Mouse (Mus musculus) macrophage (primary cell): Measurements from ENCODE around the gene Mcrip1. TPM values are rescaled to one million over a fixed set of nuclear protein-coding genes. Genes with fewer than 3 reads are reported as not detected.

ENCODE experiments used
- H3K27ac ChIP-seq: fragments of 350-480 bp; formaldehyde crosslinking; 2 replicates; pipeline ENCODE4 v1.9.0; 2021
- H3K36me3 ChIP-seq: fragments of 350-480 bp; formaldehyde crosslinking; 2 replicates; pipeline ENCODE4 v1.9.0; 2021; ENCODE audit errors: inconsistent target
- H3K4me3 ChIP-seq: fragments of 350-480 bp; formaldehyde crosslinking; 2 replicates; pipeline ENCODE4 v1.9.0; 2021; ENCODE audit errors: inconsistent target
- H3K79me2 ChIP-seq: fragments of 350-480 bp; formaldehyde crosslinking; 2 replicates; pipeline ENCODE4 v1.9.0; 2021; ENCODE audit errors: inconsistent target
- WGBS: methylation state at CpG from one replicate; pipeline ENCODE4 v1.1.7; 2026; ENCODE audit warnings: inconsistent platforms; ENCODE audit not compliant: missing documents; 5-methylcytosine and 5-hydroxymethylcytosine counted together
- polyA plus RNA-seq: library from polyadenylated mRNA; stranded (reverse); fragments of 250-400 nt; gene quantifications from 3 replicates; pipeline ENCODE4 v1.2.4, GENCODE M21; 2018; ENCODE audit warnings: inconsistent platforms

Mcrip1 gene
- polyA plus RNA-seq, 1 experiment from 2014 or later = 36.9 TPM

DNA sequence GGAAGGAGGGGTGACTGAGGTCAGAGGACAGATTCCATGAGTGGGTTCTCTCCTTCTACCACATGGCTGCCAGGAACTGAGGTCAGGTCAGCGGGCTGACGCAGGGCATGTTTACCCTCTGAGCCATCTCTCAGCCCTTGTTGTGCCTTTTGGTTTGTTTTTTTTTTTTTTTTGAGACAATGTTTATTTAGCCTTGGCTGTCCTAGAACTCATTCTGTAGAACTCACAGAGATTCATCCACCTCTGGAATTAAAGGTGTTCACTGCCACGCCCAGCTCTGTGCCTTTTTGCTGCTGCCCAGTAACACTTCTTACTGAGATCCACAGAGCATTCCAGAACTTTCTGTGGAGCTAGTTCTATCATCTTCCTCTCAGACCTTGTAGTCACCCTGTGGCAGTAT is 43.9 kb downstream of the Mcrip1 start:
- H3K27ac ChIP-seq = no peak overlapping the region
- 94% methylated on average over 1 of the region's 3 CpGs for whole genome bisulfite sequencing
- no peaks in the 10 kb centered on the region for H3K36me3 ChIP-seq
- H3K4me3 ChIP-seq = no peak overlapping the region
- no peaks in the 10 kb centered on the region for H3K79me2 ChIP-seq

DNA sequence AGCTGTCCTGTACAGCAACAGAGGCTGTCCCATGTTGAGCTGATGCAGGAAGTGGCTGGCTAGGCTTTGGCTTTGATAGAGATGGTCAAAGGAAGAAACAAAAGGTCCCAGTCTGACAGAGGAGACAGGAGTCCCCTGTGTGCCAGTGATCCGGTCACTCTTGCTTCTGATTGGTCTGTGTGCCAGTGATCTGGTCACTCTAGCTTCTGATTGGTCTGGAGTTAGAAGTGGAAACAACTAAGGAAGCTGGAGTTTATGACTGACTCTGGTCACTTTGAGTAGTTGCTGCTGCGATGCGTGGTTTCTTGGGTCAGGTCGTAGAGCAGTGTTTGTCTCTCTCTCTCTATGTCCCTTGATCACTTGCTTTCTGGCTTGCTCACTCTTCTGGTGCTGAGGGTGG is 47.8 kb downstream of the Mcrip1 start:
- WGBS = 72% methylated on average over 4 of the region's 4 CpGs
- peaks cover 11% of the 10 kb centered on the region; the same call in 1 of the 2 replicates for H3K36me3 ChIP-seq
- no peak overlapping the region for H3K4me3 ChIP-seq
- no peak overlapping the region for H3K27ac ChIP-seq
- no peaks in the 10 kb centered on the region for H3K79me2 ChIP-seq

DNA sequence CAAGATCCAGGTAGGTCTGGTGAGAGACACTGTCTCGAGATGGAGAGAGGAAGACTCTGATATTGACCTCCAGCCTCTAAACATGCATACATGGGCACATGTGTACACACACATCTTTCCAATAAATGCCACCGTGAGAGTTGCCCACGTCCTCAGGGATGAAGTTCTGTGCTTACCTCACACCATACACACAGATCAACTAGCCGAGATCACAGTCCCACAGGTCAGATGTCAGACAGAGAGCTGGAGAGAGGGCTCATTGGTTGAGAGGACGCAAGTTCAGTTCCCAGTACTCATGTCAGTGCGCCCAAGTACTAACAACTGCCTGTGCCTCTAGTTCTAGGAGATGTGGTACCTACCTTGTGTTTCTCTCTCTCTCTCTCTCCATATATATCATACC is 48.5 kb downstream of the Mcrip1 start:
- Histone ChIP-seq H3K36me3 (peaks cover 17% of the 10 kb centered on the region; the same call in 1 of the 2 replicates), H3K79me2 (no peaks in the 10 kb centered on the region), H3K4me3 (no peak overlapping the region), H3K27ac (no peak overlapping the region)
- 69% methylated on average over 6 of the region's 6 CpGs for WGBS

DNA sequence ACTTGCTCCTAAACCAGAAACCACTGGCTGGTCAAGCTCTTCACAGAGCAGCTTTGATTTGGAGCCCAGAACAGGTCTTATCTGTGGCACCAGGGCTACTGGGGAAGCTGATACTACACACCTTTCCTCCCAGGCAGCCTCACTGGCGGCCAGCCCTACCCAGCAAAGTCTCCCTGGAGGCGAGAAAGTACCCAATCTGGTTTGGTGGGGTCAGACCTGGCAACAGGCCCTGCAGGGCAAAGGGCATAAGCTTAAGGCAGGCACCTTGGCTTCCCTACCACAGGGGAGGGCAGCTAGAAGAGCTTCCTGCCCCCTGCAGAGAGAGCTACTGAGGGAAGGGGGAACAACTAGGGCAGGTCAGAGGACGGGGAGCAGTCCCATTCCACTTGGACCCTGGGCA is 49.2 kb downstream of the Mcrip1 start:
- WGBS = 33% methylated on average over 3 of the region's 3 CpGs
- Histone ChIP-seq H3K36me3 (peaks cover 22% of the 10 kb centered on the region; the same call in 1 of the 2 replicates), H3K27ac (no peak overlapping the region), H3K4me3 (no peak overlapping the region), H3K79me2 (no peaks in the 10 kb centered on the region)

DNA sequence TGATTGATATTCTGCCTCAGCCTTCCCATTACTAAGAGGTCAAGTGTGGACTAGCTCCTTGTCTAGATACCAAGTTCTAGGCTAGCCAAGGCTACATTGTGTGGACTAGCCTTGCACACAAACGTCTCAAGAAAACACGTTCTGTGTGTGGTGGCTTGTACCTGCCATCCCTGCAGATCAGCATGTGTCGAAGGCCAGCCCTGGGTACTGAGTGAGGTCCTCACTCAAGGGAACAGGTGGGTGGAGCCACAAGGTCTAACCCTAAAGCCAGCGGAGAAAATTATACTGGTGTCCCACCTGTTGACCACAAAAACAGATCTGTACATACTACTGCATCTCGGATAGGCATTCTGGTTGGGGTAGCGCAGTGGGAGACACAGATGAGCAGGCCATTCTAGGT is 49.6 kb downstream of the Mcrip1 start:
- Histone ChIP-seq H3K27ac (no peak overlapping the region), H3K36me3 (peaks cover 27% of the 10 kb centered on the region; the same call in 1 of the 2 replicates), H3K4me3 (no peak overlapping the region), H3K79me2 (no peaks in the 10 kb centered on the region)
- 87% methylated on average over 5 of the region's 6 CpGs for WGBS

DNA sequence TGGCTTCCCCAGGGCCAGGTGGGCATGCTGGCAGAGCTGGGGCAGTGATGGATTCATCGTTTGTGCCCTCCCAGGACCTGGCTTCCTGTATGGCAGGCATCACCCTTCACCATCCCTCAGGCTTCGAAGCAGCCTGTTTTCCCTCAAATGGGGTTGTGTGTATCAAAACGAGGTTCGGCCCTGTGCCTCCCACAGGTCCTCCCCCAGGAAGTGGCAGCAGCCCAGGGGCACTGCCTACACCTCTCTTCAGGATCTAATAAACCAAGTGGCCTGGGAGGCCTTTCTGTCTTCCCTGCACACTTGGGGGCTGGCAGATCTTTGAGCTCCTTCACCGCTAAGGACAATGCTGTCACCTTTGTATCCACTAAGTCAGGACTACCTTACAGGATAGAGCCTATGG is 50.6 kb downstream of the Mcrip1 start:
- 97% methylated on average over 4 of the region's 5 CpGs for WGBS
- H3K4me3 ChIP-seq = no peak overlapping the region
- H3K79me2 ChIP-seq = peaks cover 3% of the 10 kb centered on the region
- peaks cover 31% of the 10 kb centered on the region; the same call in 1 of the 2 replicates for H3K36me3 ChIP-seq
- H3K27ac ChIP-seq = no peak overlapping the region

DNA sequence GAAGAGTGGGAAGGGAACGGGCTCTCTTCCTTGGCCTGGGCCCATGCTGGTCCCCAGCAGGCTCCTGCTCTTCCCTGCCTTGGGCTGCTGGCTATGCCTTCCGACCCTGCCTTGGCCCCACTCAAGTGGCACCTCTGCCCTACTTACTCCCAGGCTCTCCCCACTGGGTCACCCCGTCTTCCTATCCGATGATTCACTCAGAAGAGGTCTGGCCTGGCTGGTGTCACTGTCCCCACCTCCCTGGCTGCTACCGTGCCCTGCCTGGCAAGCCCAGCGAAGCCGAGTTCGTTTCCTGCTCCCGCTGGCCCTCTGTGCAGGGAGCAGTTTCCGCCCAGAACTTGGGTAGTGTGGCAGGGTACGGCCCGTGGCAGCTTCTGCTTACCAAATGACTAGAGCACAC is 51.3 kb downstream of the Mcrip1 start:
- Histone ChIP-seq H3K79me2 (peaks cover 10% of the 10 kb centered on the region), H3K4me3 (no peak overlapping the region), H3K36me3 (peaks cover 31% of the 10 kb centered on the region; the same call in 1 of the 2 replicates), H3K27ac (no peak overlapping the region)
- WGBS = 95% methylated on average over 12 of the region's 12 CpGs

DNA sequence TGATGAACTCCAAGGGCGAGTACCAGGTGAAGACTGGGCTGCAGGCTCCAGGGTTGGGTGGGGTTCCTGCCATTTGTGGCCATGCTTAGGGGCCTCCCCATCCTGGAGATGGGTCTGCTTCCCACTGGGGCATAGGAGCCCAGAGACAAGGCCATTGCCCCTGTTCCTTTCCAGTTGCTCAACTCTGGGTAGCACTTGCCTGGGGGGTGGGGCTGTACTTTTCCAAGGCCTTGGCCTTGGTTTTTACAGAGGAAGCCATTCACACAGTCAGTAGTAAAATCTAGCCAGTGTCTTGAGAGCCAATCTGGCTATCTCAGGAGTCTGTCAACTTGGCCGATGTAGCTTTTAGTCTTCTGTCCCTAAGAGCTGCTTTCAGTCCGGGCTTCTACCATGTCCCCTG is 52.1 kb downstream of the Mcrip1 start:
- H3K4me3 ChIP-seq = no peak overlapping the region
- H3K36me3 ChIP-seq = peaks cover 31% of the 10 kb centered on the region; the same call in 1 of the 2 replicates
- peaks cover 14% of the 10 kb centered on the region for H3K79me2 ChIP-seq
- WGBS = 98% methylated on average over 3 of the region's 3 CpGs
- H3K27ac ChIP-seq = no peak overlapping the region

DNA sequence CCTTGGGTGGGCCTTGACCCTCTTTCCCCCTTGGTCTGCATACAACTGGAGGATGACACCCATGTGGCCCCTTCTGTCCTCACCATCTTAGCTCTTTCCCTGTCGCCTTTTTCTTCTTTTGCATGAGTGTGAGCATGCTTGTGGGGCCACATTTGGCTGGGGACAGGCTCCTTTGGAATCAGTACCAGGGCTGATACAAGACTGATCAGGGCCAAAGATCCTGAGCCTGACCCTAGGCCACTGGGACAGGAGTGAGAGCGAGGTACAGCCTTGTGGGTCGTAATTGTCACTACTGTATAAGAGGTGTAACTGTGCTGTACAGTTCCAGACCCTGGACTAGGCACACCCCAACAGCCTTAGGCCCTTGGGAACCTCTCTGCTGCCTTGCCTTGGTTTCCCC is 55.6 kb downstream of the Mcrip1 start:
- H3K27ac ChIP-seq = no peak overlapping the region
- H3K4me3 ChIP-seq = no peak overlapping the region
- peaks cover 31% of the 10 kb centered on the region; the same call in 1 of the 2 replicates for H3K36me3 ChIP-seq
- 100% methylated on average over 3 of the region's 3 CpGs for WGBS
- H3K79me2 ChIP-seq = peaks cover 14% of the 10 kb centered on the region

DNA sequence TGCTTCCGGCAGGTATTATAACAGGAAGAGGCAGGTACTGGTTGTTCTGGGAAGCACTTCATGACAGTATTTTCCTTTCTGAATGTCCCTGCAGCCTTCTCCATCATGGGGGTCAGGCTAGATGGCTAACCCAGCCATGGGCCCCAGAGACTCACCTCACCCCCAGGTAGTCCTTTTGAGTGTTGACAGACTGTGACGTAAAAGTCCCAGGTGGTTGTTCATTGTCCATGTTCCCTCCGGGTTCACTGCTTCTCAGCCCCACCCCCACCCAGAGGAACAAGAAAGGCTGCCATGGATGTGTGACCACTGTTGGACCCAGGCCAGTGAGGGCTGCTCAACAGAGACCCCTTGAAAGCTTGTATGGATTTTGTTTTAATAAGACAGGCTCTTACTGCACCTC is 56.2 kb downstream of the Mcrip1 start:
- Histone ChIP-seq H3K36me3 (peaks cover 35% of the 10 kb centered on the region; the same call in 1 of the 2 replicates), H3K4me3 (peak overlapping the region; percentile 72), H3K79me2 (peaks cover 14% of the 10 kb centered on the region), H3K27ac (peak overlapping the region; percentile 82)
- 80% methylated on average over 3 of the region's 3 CpGs for WGBS

Other genes with a start within 250 kb of the Mcrip1 start
- 1,569 to 2,966 TPM (median 1,773 TPM) in 3 replicates for gene Actg1, start 201.2 kb downstream of the Mcrip1 start, polyA plus RNA-seq
- gene Fscn2, start 188.2 kb downstream of the Mcrip1 start, polyA plus RNA-seq = not detected in 3 replicates
- 3.8 to 8.1 TPM (median 6.3 TPM) in 3 replicates for gene Faap100, start 171.0 kb downstream of the Mcrip1 start, polyA plus RNA-seq
- 38.6 to 47.8 TPM (median 45.8 TPM) in 3 replicates for gene Nploc4, start 112.0 kb downstream of the Mcrip1 start, polyA plus RNA-seq
- gene Tspan10, start 107.1 kb downstream of the Mcrip1 start, polyA plus RNA-seq = 0.54 to 2.3 TPM (median 1.5 TPM) in 3 replicates
- gene Pde6g, start 96.2 kb downstream of the Mcrip1 start, polyA plus RNA-seq = 0.32 TPM in 1 of 3 replicates, not detected in the others
- 2.6 to 10.4 TPM (median 6.3 TPM) in 3 replicates for gene Oxld1, start 91.7 kb downstream of the Mcrip1 start, polyA plus RNA-seq
- 11.7 to 12.7 TPM (median 11.8 TPM) in 3 replicates for gene Ccdc137, start 91.6 kb downstream of the Mcrip1 start, polyA plus RNA-seq
- gene Arl16, start 82.1 kb downstream of the Mcrip1 start, polyA plus RNA-seq = 11.8 to 16.5 TPM (median 14.2 TPM) in 3 replicates
- gene Mrpl12, start 65.1 kb downstream of the Mcrip1 start, polyA plus RNA-seq = 28.2 to 81.1 TPM (median 37.6 TPM) in 3 replicates
- 29.6 to 61.7 TPM (median 44.6 TPM) in 3 replicates for gene Slc25a10, start 57.9 kb downstream of the Mcrip1 start, polyA plus RNA-seq
- 0.09 TPM in 1 of 3 replicates, not detected in the others for gene Gcgr, start 19.0 kb downstream of the Mcrip1 start, polyA plus RNA-seq
- gene Ppp1r27, start 1.4 kb upstream of the Mcrip1 start, polyA plus RNA-seq = not detected in 3 replicates
- 294 to 442 TPM (median 388 TPM) in 3 replicates for gene P4hb, start 23.5 kb upstream of the Mcrip1 start, polyA plus RNA-seq
- 662 to 966 TPM (median 875 TPM) in 3 replicates for gene Arhgdia, start 31.9 kb upstream of the Mcrip1 start, polyA plus RNA-seq
- gene Alyref, start 48.6 kb upstream of the Mcrip1 start, polyA plus RNA-seq = 34.3 to 88.6 TPM (median 41.5 TPM) in 3 replicates
- 40.4 to 78.6 TPM (median 76.2 TPM) in 3 replicates for gene Anapc11, start 48.7 kb upstream of the Mcrip1 start, polyA plus RNA-seq
- not detected in 3 replicates for gene Npb, start 58.8 kb upstream of the Mcrip1 start, polyA plus RNA-seq
- gene Pcyt2, start 68.2 kb upstream of the Mcrip1 start, polyA plus RNA-seq = 23.8 to 69.4 TPM (median 36.2 TPM) in 3 replicates
- 37.3 to 77.5 TPM (median 50.4 TPM) in 3 replicates for gene Sirt7, start 75.5 kb upstream of the Mcrip1 start, polyA plus RNA-seq
- 18.1 to 68.2 TPM (median 39.6 TPM) in 3 replicates for gene Mafg, start 83.9 kb upstream of the Mcrip1 start, polyA plus RNA-seq
- not detected in 3 replicates for gene Pycr1, start 94.0 kb upstream of the Mcrip1 start, polyA plus RNA-seq
- gene Myadml2, start 98.4 kb upstream of the Mcrip1 start, polyA plus RNA-seq = not detected in 3 replicates
- not detected in 3 replicates for gene Notum, start 111.4 kb upstream of the Mcrip1 start, polyA plus RNA-seq
- gene Aspscr1, start 123.2 kb upstream of the Mcrip1 start, polyA plus RNA-seq = 21.6 to 38.8 TPM (median 34.8 TPM) in 3 replicates
- gene Cenpx, start 164.0 kb upstream of the Mcrip1 start, polyA plus RNA-seq = 70.5 to 93.2 TPM (median 84.4 TPM) in 3 replicates
- gene Lrrc45, start 164.2 kb upstream of the Mcrip1 start, polyA plus RNA-seq = 8.8 to 16.3 TPM (median 8.9 TPM) in 3 replicates
- gene Rac3, start 171.7 kb upstream of the Mcrip1 start, polyA plus RNA-seq = 5.4 to 14.4 TPM (median 7.5 TPM) in 3 replicates
- 50.0 to 96.7 TPM (median 78.2 TPM) in 3 replicates for gene Dcxr, start 177.6 kb upstream of the Mcrip1 start, polyA plus RNA-seq
- gene Cbr2, start 182.4 kb upstream of the Mcrip1 start, polyA plus RNA-seq = 26.0 to 63.7 TPM (median 28.8 TPM) in 3 replicates
- gene Hmga1b, start 213.1 kb upstream of the Mcrip1 start, polyA plus RNA-seq = 3.8 to 12.6 TPM (median 5.1 TPM) in 3 replicates
- 12.9 to 16.2 TPM (median 15.6 TPM) in 3 replicates for gene Rfng, start 234.5 kb upstream of the Mcrip1 start, polyA plus RNA-seq
- 31.8 to 85.4 TPM (median 49.9 TPM) in 3 replicates for gene Gps1, start 234.5 kb upstream of the Mcrip1 start, polyA plus RNA-seq
- gene Dus1l, start 246.7 kb upstream of the Mcrip1 start, polyA plus RNA-seq = 17.1 to 33.6 TPM (median 26.6 TPM) in 3 replicates